Mouse (Mus musculus): ENCODE results near the gene Cux1.

DNA sequence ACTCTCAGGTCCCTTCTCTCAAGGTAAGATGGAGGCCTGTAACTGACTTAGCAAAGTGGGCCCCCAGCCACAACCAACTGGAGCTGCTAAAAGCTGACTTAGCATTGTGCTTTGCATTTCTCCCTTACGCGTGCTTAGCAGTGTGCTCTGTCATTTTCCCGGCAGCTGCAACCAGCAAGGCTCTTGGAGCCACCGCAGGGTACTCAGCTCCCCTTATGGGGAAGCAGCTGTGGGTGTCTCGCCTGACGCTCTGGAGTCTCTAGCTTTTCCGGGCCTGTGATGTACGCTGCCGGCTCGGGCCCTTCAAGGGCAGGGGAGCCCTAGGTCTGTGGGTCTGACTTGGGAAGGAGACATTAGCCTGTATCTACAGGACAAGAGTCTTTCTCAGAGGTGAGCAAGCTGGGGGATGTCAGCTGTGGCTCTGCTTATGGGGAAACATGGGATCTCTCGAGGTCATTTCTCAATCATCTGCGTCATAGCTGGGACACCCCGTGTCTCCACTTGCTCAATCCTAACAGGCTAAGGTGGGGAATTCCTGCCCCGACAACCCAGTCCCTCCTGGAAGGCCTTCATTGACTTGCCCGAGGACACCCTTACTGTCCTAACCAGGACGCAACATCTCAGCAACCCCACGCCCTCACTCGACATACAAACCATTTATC, 350.2 kb downstream of the Cux1 start:
- TF ChIP-seq CTCF (IDR thresholded peaks at IDR 0.05; ENCODE audit: insufficient read depth, low read depth, low read length): no peak
- no peak for TF ChIP-seq POLR2A (IDR thresholded peaks at IDR 0.05; ENCODE audit: insufficient read depth, low read depth, low read length)

Measured in olfactory bulb, adult 2 months (tissue).